Mouse (Mus musculus): ENCODE data around the gene Fnip2.
"Not testable (repeated sequence)": the region's sequence is repeated elsewhere in the genome, so short reads cannot be mapped to it uniquely, and the experiment has no call there.

The Fnip2 gene

DNA sequence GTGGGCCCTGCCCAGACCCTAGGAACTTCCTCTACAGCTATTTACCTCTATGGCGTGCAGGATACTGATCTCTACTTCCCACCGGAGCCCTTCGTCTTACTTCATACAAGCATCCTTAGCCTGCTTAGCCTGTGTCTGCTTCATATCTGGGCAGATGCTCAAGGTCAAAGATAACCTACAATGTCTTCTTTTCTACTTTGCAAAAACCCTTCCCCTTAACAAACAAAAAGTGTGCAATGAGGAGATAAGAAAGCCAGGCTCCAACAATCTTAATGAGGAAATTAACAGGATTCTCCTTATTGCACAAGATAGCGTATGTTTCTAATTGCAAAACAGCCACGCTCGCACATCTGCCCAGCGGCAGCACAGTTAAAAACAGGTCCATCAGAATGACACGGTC, 89.2 kb downstream of the Fnip2 start:
- no peak for DNase-seq (ENCODE audit: low read depth, low spot score)

DNA sequence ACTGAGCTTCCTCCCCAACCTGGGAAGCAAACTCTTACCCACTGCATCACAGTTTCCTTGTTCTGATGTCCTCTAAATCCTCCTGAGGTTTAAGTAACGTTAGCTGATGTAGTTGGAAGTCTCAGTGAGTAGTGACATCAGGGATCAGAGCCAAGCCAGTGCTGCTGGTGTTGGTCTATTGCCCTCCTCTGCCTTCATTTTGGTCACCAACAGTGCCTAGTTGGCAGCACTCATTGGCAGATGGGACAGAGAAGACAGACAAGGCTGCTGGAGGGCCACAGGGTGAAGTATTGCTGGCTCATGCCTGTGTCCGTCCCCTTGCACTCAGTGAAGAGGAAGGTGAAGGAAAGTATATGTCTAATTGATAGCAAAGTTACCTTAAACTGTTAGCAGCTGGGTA, 91.6 kb downstream of the Fnip2 start:
- no peak for DNase-seq (ENCODE audit: low read depth, low spot score)

DNA sequence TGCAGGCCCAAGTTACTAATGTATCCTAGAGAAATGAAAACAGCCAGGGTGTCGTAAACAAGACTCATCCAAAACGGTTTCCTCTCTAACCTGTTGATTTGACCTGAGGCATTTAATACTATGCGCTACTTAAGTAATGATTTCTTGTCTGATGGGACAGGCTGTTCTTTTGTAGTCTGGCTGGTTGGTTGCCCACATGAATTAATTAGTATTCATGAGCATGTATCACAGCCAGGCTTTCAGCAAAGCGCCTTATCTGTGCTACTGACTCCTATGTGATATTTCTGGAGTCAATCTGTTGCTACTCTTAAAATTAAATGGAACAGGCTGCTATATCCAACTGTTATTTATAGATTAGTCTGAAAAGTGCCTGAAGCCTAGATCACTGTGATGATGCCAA, 92.7 kb downstream of the Fnip2 start:
- DNase-seq (ENCODE audit: low read depth, low spot score), result no peak

DNA sequence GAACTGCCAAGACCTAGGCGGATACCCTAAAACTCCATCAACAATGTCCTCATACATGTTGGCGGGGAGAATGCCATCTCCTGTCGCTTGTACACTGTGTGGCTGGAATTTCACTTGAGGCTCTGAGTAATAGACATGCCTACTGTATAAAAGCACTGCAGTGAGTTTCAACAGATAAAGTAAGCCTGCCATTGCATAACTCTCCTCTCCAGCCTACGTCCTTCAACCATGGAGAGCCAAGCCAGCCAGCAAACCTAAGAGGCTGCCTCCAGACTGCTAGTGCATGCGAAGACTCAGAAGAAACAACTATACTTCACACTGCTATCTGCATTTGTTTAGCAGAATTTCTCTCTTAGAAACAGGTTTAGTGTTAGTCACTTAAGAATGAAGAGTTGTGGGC, 95.2 kb downstream of the Fnip2 start:
- no peak for DNase-seq (ENCODE audit: low read depth, low spot score)

DNA sequence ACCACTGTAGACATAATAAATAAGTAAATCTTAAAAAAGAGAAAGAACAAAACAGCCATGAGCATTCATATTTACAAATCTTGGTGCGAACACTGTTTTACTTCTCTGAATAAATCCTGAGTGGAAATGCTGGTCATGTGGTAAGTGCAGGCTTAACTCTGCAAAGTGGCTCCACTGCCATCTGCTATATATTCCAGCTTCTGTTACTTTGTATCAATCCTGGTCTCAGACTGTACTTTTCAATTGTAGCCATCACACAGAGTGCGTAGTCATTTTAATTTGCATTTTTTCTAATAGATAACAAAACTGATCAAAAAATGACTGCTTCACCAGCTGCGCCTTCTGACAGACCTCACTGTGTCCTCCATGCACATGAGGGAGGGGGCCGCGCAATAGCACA, 98.2 kb downstream of the Fnip2 start:
- no peak for DNase-seq (ENCODE audit: low read depth, low spot score)

DNA sequence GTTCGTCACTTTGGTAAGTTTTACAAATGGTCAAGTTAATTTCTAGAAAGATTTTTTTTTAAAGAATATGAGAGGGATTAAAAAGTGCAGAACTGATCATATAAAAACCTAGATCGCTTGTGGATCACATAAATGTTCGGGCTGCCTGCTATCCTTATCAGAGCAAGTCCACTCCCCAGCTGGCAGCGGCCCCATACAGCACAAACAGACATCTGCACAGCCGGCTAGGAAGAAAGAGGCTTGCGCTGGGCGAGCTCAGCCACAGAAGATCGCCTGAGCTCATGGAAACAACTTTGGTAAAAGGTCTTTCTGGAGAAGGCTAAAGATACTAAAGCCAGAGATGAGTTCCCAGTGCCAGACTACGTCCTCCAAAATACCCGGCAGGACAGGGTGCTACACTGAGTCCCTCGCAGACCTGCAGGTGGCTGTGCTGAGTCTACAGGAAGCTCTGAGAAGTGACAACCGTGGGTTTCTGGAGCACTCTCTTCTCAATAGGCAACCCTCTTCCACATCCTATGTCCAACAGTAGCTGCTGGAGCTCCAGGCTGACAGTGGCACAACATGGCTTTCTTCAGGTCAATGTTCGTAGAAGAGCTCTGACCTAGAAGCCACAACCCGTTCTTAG, 108.8 kb downstream of the Fnip2 start:
- no peak for DNase-seq (ENCODE audit: low read depth, low spot score)

DNA sequence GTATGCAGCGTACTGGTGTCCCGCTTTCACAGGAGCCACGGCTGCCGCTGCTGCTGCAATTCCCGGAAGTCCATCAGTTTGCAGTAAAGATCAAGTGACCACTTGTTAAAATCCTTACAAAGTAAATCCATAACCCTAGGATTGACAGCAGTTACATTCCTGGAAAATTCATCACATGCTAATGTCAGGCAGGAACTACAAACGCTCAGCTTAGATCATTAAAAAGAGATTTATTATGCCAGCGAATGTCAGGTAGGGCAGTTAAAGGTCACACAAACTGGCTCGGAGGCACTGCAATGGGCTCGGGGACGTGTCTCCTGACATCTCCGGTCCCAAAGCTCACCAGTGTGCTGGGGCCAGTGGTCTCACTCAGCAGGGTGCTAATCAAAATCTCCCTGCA, 111.8 kb downstream of the Fnip2 start:
- no peak for DNase-seq (ENCODE audit: low read depth, low spot score)

DNA sequence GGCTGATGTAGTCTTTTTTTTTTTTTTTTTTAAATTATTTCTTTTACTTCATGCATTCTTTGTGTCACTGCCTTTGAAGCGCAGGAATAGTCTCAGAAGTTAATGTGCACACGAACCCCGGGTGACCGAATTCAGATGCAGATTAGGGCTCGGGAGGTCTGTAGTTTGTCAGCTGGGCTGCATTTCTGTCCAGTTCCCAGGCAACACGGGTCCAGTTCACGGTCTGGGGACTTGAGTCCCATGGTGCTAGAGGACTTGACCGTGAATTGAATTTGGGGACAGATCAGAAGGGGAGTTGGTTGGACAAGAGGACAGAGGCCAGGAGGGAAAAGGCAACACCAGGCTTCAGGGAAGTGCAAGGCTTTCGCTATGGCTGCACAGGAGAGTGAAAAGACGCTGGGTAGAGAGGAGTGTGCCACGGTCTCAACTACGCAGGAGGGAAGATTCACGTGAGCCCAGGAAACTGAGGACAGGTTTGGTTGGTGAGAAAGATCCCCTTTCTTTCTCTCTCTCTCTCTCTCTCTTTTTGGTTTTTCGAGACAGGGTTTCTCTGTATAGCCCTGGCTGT, 114.8 kb downstream of the Fnip2 start:
- no peak for DNase-seq (ENCODE audit: low read depth, low spot score)

DNA sequence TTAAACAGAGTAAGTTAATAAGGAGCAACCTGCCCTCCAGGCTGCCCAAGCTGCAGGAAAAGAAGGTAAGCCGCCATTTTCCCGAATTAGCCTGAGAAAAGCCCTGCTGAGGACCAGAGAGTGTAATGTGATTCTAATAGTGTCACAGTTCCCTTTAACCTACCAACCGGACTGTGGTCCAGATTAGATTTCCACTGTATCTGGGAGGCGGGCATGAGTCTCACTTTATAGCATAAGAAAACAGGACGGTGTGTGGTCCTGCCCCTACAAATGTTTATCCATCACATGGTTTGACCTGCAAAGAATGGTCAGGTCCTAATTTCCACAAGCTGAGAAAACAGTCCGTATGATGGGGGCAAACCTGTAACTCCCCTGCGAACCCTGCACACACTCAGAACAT, 118.2 kb downstream of the Fnip2 start:
- no peak for DNase-seq (ENCODE audit: low read depth, low spot score)

DNA sequence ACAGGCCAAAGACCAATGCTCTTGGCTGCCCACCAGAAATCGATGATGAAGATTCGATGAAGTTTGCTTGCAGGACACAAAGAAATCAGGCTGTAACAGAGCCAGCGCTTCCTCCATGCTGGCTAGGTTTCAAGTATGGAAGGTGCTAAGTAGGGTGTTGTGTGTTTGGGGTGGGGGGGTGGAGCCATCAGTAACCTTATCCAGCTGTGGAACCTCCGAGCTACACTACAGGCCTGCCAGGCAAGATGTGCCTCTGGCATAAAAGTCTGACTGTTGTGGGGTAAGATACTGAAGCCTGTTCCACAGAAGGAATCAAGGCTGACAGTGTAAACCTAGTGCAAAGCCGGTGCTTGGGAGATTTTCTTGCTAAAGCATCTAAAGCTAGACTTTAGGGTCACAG, 119.2 kb downstream of the Fnip2 start:
- no peak for DNase-seq (ENCODE audit: low read depth, low spot score)

DNA sequence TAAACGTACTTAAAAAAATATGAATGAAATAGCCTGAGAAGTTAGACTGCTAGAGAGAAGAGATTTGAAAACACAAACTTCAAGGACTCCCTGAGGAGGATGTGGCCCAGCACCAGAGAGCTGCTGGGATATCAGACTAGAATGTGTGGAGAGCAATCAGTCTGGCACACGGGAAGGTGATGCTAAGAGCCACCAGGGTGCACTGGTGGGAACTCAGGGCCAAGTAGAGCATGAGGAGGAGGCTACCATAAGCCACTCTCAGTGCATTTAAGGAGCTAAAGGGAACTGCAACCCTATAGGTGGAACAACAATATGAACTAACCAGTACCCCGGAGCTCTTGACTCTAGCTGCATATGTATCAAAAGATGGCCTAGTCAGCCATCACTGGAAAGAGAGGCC, 120.9 kb downstream of the Fnip2 start:
- DNase-seq (ENCODE audit: low read depth, low spot score), result not testable (repeated sequence)

DNA sequence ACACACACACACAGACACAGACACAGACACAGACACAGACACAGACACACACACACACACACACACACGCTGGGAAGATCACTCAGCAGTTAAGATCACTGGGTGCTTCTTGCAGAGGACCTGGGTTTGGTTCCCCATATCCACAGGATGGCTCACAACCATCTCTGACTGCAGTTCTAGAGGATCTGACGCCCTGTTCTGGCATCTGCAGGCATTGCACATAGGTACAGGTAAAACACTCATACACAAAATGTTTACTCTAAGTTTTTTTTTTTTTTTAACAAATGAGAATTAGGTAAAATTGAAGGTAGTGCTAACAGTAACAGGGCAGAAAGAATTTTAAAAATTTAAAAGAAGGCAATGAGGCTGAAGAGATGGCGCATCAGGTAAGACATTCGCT, 121.5 kb downstream of the Fnip2 start:
- DNase-seq (ENCODE audit: low read depth, low spot score), result no peak

DNA sequence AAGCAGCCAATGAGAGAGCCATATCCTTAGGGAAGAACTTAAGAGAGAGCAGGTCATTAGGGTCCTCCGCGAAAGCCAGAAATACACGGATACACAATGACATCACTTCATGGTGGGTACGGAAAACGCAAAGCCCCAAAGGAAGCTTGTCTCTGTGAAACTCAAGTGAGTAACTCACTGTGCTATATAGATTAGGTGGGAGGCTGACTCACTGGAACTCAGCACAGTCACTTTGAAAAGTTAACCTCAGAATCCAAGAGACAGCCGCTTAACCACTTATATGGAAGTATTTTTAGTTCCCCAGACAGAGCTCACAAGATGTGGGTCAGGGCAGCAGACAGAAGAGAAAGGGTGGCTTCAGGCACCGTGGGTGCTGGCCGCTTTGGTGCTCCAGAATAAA, 122.6 kb downstream of the Fnip2 start:
- DNase-seq (ENCODE audit: low read depth, low spot score), result no peak

DNA sequence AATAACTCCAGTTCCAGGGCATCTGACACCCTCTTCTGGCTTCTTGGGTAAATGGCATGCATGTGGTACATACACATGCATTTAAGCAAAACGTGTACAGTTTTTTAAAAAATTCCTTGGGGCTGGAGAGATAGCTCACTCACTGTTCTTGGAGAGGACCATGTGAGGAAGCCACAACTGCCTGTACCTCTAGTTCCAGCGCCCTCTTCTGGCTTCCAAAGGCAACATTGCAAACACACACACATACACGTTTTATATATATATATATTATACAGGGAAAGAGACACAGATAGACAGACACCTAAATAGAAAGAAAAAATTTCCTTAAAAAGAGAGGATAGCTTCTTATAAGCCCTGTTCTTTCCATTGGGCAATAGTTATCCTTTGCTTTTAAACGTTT, 123.7 kb downstream of the Fnip2 start:
- DNase-seq (ENCODE audit: low read depth, low spot score), result no peak

DNA sequence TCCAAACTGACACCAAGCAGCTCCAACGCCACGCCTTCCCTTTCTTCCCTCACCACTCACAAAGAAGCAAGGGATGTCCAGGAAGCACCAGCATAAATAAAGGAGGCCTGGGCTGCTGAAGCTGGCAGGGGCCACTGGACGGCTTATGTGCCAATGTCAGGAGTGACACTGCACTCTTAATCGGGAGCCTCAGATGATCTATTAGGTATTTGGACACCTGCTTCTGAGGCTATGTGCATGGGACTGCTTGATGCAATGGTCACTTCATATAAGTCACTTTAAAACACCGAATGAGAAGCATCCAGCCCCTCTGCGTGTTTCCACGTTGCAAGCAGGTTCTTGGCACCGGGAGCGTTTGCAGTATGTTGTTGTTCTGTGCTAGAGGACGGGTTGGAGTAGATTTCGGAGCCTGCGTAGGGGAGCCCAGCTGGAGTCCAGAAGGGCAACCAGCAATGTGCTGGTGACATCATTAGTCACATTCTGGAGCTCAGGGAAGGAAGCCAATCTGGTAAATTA, 126.6 kb downstream of the Fnip2 start:
- no peak for DNase-seq (ENCODE audit: low read depth, low spot score)

DNA sequence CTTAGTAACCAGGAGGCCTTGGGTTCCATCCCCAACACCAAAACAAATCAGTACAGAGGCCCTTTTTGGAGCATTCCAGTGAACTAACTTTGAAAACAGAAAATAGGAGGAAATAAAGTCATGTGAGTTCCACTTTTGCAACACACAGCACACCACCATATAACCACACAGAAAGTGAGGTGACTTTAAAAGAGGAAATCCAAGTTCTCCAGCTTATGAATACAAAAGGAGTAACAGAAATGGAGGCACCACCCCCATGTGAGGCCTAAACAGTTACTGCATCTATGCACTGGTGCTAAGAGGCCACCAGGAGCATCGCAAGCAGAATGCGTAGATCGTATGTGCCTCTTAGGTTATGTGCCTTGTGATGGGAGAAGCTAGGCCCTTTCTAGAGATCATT, 129.3 kb downstream of the Fnip2 start:
- no peak for DNase-seq (ENCODE audit: low read depth, low spot score)

DNA sequence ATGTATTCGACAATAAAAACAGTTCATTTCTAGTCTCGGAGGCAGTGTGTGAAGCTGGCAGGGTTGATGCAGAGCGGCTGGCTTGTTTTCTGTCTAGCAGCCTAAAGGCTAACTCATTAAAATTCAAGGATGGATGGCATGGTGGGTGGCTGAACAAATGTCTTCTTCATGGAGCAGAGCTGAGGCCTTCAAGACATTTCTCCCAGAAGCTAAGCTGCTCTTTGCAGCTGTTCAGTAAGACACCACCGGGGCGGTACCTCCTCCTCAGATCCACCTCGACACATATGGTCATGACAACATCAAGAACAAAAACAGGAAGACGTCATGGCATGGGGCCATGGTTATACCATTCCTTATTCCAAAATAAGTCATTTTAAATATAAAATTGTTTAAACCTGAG, 131.4 kb downstream of the Fnip2 start:
- DNase-seq (ENCODE audit: low read depth, low spot score), result no peak

DNA sequence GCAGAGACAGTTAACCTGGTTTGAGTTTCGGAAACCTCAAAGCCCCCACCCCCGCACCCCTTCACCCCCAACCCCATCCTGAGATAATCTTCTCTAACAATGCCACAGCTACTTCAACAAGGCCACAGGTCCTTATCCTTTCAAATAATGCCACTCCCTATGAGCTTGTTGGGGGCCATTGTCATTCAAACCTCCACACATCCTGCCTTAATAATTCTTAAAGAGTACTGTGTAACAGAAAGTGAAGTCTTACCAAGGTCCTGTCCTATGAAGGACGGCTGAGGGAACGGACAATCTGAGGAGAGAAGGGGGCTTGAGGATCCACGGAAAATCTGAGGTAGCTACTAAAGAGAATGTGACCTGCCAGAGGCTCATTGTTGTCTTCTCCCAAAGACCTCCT, 132.6 kb downstream of the Fnip2 start:
- DNase-seq (ENCODE audit: low read depth, low spot score), result no peak

DNA sequence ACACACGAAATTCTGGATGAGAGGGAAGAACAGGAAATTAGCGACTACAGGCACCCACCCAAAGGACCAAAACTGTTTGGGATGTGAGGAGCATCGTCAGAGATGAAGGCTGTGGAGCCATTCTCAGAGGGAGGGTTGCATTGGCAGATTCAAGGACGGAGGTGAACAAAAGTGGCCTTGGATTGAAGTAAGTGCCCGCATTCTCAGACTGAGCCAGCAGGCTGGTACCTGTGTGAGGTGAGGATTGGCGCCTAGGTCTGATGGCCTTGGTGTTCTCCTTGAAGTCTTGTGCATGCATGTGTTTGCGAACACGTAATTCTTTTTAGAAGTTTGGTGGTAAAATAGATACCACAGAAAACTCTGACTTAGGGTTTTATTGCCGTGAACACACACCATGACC, 133.2 kb downstream of the Fnip2 start:
- no peak for DNase-seq (ENCODE audit: low read depth, low spot score)

DNA sequence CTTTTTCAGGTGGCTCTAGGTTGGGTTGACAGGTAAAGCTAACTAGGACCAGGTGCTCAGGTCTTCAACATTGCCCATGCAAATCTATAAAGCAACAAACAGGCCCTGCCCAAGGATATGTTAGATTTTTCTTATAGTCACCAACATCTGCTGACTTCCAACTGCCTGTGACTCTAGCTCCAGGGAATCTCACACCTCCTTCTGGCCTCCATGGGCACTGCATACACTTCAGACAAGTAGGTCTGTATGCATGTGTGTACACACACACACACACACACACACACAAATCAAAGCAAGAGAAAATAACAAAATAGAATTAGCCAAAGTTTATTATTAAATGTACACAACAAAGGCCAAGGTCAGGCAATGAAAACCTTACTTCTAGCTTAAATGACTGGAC, 134.0 kb downstream of the Fnip2 start:
- no peak for DNase-seq (ENCODE audit: low read depth, low spot score)

DNA sequence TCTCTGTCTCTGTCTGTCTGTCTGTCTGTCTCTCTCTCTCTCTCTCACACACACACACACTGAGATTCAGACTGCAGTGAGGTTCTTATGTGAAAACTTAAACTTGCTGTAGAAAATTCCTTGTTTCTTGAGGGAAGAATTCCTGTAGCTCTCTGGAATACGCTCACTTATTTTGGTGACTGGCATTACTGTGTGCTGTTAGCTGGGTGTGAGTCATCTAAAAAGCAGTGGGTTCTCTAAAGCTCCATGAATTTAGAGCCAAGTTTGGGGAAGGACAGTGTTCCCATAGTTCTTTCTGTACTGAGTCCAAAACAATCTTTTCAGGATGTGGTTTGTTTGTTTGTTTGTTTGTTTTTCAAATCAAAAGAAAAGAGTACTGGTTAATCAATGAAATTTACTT, 142.2 kb downstream of the Fnip2 start:
- DNase-seq (ENCODE audit: low read depth, low spot score), result no peak

DNA sequence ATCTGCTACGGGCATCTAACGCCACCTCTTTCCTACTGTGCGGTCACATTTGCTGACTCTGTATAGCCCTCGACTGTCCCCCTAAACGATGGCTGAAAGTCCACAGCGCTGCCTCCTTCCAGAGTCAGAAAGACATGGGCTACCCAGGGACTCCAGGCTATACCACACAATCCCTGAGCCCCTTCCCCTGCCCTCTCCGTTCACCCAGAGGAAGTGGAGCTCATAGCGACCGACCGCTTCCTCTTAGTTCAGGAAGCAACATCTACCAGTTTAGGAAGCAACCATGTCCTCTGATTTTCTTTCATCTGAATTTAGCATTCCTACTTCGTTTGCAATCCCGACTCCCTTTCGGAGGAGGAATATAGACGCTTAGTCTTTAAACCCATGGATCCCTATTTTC, 148.7 kb downstream of the Fnip2 start:
- DNase-seq (ENCODE audit: low read depth, low spot score), result no peak

DNA sequence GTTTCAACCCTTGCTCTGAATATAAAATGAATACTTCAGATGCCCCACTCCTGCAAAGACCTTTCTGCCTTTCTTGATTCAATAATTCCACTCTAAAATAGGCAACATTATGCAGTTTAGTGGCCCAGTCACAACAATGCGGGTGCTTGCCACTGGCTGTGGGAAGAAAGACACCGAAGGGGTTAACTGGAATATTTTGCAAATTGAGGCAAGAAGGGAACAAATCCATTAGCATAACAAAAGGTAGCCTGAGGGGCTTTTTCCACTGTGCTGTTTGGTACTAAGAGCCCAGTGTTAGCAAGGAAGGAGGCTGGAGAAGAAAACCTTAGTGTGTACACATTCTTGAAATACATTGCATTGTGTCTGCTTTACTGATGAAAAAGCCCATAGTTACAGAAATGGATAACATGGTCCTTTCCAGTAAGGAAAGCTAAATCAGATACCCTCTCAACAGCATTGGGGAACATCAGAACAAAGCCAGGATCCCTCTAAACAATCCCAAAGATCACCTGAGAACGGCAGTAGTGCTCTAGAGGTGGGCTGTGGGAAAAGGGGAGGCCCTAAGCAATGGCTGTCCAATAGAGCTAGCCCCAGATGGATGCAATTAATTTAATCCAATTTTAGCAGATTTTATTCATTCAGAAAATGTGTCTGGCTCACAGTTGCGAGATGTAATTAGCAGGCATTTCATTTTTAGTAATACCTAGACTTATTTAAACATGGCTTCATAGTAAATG, 150.5 kb downstream of the Fnip2 start:
- DNase-seq (ENCODE audit: low read depth, low spot score), result no peak

Measured in retina, adult 2 months (tissue).